Mouse (Mus musculus) splenic B cell, adult 2 months (primary cell): ENCODE measurements around the gene Rpl5.
"Not testable (repeated sequence)": the region's sequence is repeated elsewhere in the genome, so short reads cannot be mapped to it uniquely, and the experiment has no call there.

Experiments
- DNase-seq: peaks from one replicate; pipeline ENCODE4 v3.0.0-alpha.2; 2011; ENCODE audit warnings: low read depth, low spot score
- H3K27me3 ChIP-seq: 2 replicates; pipeline ENCODE4 v1.6.1; 2012; ENCODE audit warnings: mild to moderate bottlenecking, low read length, moderate library complexity, mixed read lengths; ENCODE audit not compliant: control insufficient read depth, poor library complexity, insufficient read depth, severe bottlenecking
- H3K36me3 ChIP-seq: 2 replicates; pipeline ENCODE4 v1.6.1; 2012; ENCODE audit warnings: mild to moderate bottlenecking, low read length, moderate library complexity, mixed read lengths; ENCODE audit not compliant: control insufficient read depth, poor library complexity, insufficient read depth, severe bottlenecking

Gene Rpl5

DNA sequence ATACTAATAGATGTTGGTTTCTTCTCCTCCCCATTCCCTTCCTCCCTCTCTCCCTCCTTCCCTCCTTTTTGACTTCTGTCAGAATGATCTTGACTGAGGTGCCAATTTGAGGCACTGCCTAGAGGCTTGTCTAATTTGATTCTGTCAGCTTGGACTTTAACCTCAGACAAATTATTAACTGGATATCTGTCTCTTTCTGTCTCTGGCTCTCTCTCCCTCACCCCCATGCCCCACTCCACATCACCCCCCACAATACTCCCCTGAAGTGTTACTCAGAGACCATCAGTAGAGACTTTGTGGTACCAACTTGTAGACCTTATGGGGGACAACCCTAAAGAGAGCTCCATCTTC is 25.1 kb upstream of the Rpl5 start:
- no peaks in the 10 kb centered on the region for H3K27me3 ChIP-seq
- H3K36me3 ChIP-seq = no peaks in the 10 kb centered on the region
- no peak for DNase-seq

DNA sequence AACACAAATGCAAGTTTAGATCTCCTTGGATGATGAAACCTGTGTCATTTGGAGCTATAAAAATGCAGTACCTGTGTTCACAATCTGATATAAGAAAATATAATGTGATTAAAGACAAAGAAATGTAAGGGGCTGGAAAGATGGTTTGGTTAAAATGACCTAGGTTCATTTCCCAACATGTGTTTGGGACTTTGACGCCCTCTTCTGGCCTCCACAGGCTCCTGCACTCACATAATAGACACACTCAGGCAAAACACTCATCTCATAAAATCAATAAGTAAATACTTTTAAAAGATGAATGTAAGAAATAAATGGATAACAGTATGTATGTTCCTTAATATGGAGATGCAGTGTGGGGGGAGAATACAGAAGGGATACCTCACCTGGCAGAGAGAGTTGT is 23.2 kb upstream of the Rpl5 start:
- Histone ChIP-seq H3K36me3 (no peaks in the 10 kb centered on the region), H3K27me3 (no peaks in the 10 kb centered on the region)
- DNase-seq = no peak

DNA sequence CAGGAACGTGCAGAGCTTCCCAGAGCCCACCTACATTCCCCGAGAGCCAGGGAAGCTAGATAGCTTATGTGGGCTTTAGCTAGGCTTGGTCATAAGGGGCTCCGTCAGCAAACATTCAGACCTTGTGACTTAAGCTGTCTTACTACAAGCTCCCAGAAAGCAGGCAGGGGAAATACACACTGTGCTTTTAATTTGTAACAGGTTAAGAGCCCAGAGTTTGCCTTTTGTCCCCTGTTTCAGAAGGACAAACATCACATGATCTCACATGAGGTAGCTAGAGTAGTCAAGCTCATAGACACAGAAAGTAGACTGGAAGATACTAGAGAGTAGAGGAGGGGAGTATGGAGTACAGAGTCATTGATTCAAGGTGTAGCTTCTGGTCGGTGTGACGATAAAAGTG is 19.6 kb upstream of the Rpl5 start:
- H3K36me3 ChIP-seq = no peaks in the 10 kb centered on the region
- DNase-seq = no peak
- no peaks in the 10 kb centered on the region for H3K27me3 ChIP-seq

DNA sequence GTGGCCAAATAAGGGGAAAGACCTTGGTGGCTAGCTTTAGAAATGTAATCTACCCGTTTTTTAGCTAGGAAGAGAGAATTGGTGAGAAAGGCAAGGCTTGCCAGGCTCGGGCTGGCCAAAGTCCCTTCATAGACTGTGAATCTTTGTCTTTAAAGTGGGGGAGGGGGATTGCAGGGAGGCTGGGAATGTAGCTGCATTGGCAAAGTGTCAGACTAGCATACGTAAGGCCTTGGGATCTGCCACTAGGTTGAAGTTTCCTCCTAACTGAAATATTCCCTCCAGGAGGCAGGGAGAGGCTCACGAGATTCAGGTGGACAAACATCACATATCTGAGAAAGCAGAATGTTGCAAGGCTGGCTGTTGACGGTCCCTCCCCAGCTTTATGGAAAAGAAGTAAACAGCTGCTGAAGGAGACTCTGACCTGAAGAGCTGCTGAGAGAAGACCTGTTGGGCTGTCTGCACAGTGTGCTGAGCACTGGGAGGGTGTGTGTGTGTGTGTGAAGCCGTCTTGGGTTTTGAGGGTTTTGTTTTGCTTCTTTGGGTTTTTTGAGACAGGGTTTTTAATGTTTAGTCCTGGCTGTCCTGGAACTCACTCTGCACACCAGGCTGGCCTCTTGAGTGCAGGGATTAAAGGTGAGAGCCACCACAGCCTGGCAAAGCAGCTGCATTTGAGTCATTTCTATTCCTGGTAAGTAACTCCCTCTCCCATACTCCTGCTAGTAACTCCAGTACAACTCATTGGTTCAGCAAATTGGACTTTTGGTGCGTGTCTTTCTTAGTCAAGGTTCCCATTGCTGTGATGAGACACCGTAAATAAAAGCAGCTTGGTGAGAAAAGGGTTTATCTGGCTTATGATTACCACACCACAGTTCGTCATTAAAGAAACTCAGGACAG is 10.1 kb upstream of the Rpl5 start:
- no peak for DNase-seq
- Histone ChIP-seq H3K27me3 (no peaks in the 10 kb centered on the region), H3K36me3 (no peaks in the 10 kb centered on the region)

DNA sequence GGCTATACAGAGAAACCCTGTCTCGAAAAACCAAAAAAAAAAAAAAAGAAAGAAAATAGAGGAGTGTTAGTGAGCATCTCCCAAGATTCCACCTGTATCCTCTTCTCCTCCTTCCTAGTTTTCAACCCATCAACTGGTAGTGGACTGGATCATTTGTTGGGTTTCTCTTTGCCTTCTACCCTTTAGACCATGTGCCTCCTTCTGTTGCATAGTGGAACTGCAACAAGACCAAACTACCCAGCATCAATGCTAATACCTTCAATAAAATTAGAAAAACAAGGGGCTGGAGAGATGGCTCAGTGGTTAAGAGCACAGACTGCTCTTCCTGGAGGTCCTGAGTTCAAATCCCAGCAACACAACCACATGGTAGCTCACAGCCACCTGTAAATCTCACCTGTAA is 8.8 kb upstream of the Rpl5 start:
- H3K36me3 ChIP-seq, H3K27me3 ChIP-seq: not testable (repeated sequence)
- DNase-seq = peak; percentile 59

DNA sequence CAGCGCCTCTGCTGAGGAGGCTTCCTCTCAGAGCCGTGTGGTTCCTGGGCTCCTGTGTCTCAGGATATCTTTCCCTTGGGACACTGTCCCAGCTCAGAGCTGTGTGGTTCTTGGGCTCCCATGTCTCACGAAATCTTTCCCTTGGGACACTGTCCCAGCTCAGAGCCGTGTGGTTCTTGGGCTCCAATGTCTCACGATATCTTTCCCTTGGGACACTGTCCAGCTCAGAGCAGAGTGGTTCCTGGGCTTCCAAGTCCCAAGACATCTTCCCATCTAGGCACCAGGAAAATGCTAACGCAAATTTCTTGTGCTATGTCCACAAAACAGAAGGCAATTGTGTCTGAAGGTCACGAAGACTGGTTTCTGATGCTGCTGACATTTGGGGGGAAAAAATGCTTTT is 5.6 kb upstream of the Rpl5 start:
- Histone ChIP-seq H3K36me3 (no peaks in the 10 kb centered on the region), H3K27me3 (no peaks in the 10 kb centered on the region)
- DNase-seq = no peak

DNA sequence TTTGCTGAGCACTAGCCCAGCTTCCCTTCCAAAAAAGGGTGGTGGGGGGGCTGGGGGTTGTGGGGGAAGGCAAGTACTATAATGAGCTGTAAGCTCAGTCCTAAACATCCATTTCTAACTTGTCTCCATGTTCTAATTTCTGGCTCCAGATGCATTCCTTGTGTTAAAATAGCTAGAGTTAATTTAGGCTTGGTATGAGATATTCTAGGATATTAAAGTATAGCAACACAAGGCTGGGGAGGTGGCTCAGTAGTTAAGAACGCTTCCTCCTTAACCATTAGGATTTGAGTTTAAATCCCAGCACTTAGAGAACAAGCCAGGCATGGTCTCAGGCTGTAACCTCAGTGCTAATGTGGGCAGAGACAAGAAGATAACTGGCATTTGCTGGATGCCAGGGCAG is 4.0 kb upstream of the Rpl5 start:
- DNase-seq = no peak
- no peaks in the 10 kb centered on the region for H3K36me3 ChIP-seq
- no peaks in the 10 kb centered on the region for H3K27me3 ChIP-seq

DNA sequence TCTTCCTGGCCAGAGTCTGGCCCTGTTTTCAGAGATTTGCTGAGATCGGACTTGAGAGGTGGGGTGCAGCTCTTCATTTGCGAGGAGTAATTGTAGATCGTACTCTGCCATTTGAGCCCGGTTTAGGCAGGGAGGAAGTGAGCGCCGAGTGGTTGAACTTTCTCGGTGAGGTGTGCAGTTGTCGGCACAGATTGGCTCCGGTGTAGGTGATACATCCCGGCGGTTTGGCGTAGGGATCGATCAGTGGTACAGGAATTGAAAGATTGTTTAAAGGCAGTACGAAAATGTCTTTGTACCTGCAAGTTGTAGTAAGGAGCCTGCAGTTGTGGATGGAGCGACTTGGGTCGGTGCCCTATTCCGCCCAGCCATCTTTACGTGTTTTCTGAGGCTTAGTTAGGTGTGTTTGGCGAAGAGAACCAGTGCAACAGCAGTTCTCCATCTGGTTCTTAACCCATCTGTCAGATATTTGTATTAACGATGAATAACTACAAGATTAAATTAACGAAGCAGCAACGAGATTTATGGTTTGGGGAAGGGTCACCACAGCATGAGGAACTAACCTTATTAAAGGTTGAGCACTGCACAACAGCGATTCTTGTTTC is 813 bp downstream of the Rpl5 start:
- DNase-seq = peak; percentile 67
- H3K36me3 ChIP-seq = peaks cover 13% of the 10 kb centered on the region
- no peaks in the 10 kb centered on the region for H3K27me3 ChIP-seq

DNA sequence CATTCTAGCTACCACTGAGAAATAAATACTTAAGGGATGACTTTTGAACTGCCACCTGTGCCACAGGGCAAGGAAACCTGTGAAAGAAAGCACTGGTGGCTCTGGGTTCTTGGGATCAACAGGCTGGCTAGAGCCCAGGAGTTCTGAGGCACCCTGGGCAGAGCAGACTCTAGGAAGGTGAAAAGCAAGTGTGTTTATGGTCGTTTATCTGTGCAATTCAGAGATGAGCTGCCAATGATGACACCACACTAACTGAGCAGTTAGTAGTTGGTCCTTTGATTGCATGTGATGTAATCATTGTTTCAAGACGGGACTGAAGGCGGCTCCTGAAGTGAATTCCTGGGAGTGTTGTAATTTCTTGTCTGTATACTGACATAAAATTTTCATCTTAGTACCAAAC is 4.0 kb downstream of the Rpl5 start:
- no peaks in the 10 kb centered on the region for H3K27me3 ChIP-seq
- DNase-seq = no peak
- H3K36me3 ChIP-seq = peaks cover 25% of the 10 kb centered on the region

DNA sequence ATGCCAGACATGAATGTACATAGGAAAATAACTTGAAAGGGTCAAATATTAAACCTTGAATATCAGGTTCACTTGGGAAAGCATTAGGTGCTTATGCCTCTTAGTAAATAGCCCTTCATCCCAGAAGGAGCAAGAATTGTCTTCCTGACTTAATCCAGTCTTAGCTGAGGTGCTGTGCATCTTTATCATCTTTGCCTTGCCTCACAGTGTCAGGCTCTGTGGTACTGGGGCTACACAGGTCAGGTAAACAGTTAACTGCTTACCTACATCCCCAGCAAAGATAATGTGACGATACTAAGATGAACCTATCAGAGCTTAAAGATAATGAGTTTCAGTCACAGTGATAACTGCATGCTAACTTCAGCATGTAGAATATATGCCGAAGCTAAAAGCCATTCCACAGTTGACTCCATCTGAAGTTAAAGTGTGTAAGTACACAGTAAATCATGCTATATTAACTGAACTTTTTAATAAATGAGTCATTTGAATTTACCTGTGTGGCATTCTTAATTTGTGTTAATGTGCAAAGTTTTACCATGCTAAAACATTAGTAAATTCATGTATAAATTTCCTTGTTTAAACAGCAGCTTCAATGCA is 8.3 kb downstream of the Rpl5 start:
- no peaks in the 10 kb centered on the region for H3K27me3 ChIP-seq
- no peak for DNase-seq
- peaks cover 37% of the 10 kb centered on the region for H3K36me3 ChIP-seq

DNA sequence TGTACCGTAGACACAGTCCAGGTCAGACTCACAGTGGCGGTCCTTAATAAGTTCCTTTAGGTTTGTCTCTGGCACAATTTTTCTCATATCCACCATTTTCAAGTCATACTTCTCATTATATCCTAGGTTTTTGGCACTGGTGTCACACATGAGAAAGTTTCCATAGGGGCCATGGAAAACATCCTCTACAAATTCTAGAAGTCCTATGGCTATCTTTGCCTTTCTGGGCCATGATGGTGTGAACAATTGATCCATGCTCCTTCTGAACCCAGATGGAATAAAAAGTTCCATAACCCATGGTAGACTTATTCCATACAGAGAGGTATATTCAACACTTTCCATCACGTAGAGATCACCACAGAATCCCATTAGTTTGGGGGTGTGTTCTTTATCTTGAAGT is 9.4 kb downstream of the Rpl5 start:
- DNase-seq = no peak
- Histone ChIP-seq H3K27me3 (no peaks in the 10 kb centered on the region), H3K36me3 (peaks cover 36% of the 10 kb centered on the region)

DNA sequence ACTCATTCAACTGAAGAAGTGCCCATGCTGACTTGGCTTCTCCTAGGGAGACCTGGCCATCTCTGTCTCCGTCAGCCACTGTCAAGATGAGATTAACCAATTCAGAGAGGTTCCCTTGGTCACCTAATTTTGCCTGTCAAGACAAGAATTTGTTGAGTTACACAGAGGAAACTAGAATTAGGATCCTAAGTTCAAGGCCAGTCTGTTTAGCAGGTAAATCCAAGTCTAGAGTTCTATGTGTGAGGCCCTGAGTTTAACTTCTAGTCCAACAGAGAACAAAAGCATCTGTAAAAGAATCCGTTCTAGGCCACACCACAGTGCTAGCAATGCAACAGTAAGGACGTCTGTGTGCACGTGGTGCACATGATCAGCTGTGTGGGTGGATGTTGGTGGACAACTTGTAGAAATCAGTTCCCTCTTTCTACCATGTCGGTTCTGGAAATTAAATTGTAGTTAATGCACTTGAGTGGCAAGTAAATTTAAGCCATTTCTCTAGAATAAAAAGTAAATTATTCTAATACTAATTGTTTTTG is 9.8 kb downstream of the Rpl5 start:
- DNase-seq = no peak
- Histone ChIP-seq H3K27me3 (no peaks in the 10 kb centered on the region), H3K36me3 (peaks cover 34% of the 10 kb centered on the region)

DNA sequence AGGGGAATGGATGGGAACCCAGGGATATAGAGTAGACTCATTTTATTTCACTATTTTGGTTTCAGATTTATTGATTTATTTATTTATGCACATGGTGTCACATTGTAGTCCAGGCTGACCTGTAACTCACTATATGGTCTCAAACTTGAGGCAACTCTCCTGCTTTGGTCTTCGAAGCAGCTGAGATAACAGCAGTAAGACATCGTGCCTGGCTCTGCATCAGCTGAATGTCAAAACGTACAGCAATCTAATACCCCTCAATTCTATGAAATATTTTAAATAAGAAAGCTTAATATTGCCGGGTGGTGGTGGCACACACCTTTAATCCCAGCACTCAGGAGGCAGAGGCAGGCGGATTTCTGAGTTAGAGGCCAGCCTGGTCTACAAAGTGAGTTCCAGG is 10.7 kb downstream of the Rpl5 start:
- no peak for DNase-seq
- peaks cover 28% of the 10 kb centered on the region for H3K36me3 ChIP-seq

DNA sequence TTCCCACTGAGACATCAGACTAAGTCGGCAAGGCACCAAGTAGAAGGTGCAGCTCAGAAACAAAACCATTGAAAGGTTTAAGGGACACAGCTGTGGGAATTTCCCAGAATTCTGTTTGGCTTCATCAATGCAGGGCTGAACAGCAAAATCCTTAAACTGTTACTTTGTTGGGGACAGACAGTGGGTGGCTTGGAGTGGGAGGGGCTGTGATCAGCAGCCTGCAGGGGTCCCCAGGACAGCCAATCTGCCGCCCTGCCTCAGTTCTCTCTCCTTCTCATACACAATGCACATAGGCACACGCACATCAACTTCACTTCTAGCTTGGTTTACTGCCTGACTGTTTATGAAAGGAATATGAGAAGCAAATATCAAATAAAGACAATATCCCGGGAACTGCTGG is 15.0 kb downstream of the Rpl5 start:
- no peak for DNase-seq
- H3K36me3 ChIP-seq = peaks cover 18% of the 10 kb centered on the region; the same call in 1 of the 2 replicates
- no peaks in the 10 kb centered on the region for H3K27me3 ChIP-seq

More for the DNA sequence above, 10.7 kb downstream of the Rpl5 start:
- no peaks in the 10 kb centered on the region for H3K27me3 ChIP-seq
